Mouse (Mus musculus): ENCODE measurements at regions not wholly inside any gene's neighbourhood (a gene's known extent, or its start where the extent isn't known, plus 50 kb on each side); places are given as distances from the start of the nearest gene placed in this dataset.
"Not testable (repeated sequence)": the region's sequence is repeated elsewhere in the genome, so short reads cannot be mapped to it uniquely, and the experiment has no call there.

GRCm38 (mm10) chr14:53054439-53054838, 558.9 kb upstream of the Olfr1507 start:
- TF ChIP-seq POLR2A (IDR thresholded peaks at IDR 0.05; ENCODE audit: low read depth, low read length); CTCF (conservative IDR thresholded peaks at IDR 0.05; ENCODE audit: insufficient read depth, insufficient read length, low read depth, low read length): not testable (repeated sequence)

All from kidney, adult 2 months (tissue).